Mouse (Mus musculus) CH12.LX (cell line): ENCODE data around the gene Psmd5. TPM values are rescaled to one million over a fixed set of nuclear protein-coding genes. Genes with fewer than 3 reads are reported as not detected.
A peak's percentile ranks its signal among the peaks of the same experiment; 100 is the strongest.

Experiments used
- DNase-seq: peaks from one replicate; pipeline ENCODE4 v3.0.0-alpha.2; 2013; ENCODE audit errors: extremely low read depth
- H3K27ac ChIP-seq: 2 replicates; pipeline ENCODE4 v1.5.1; 2012; ENCODE audit warnings: low read depth, mild to moderate bottlenecking, control low read depth, moderate library complexity; ENCODE audit not compliant: insufficient read depth
- H3K27me3 ChIP-seq: replicated peaks from 2 replicates; pipeline ENCODE3; 2012; ENCODE audit warnings: inconsistent platforms
- H3K36me3 ChIP-seq, 2 experiments: replicated peaks in 1 of 2; 2 replicates each; pipeline versions ENCODE3 to v1.6.1; 2012; ENCODE audit warnings: inconsistent platforms in 1 of 2, low read length in 1 of 2, mild to moderate bottlenecking in 1 of 2, mixed read lengths in 1 of 2, moderate library complexity in 1 of 2; ENCODE audit not compliant: control insufficient read depth in 1 of 2, insufficient read depth in 1 of 2
- H3K4me1 ChIP-seq, 2 experiments: 2 replicates each; pipeline ENCODE4 v1.6.1; 2012; ENCODE audit warnings: inconsistent platforms in 1 of 2, moderate library complexity in 1 of 2; ENCODE audit not compliant: insufficient read depth in 2 of 2, control insufficient read depth in 1 of 2
- H3K4me2 ChIP-seq: 2 replicates; pipeline ENCODE4 v1.6.1; 2012; ENCODE audit warnings: low read depth, mild to moderate bottlenecking, control low read depth; ENCODE audit not compliant: poor library complexity, insufficient read depth, severe bottlenecking
- H3K4me3 ChIP-seq, 3 experiments: fragments of 150-350 bp in 1 of 3; sonication (generic) in 1 of 3; replicated peaks in 1 of 3; 2 replicates each; pipeline versions ENCODE3 to v1.5.1; 2011 to 2012; ENCODE audit warnings: low read depth in 2 of 3, low read length in 2 of 3, mild to moderate bottlenecking in 2 of 3, moderate library complexity in 2 of 3, control low read depth in 1 of 3, improper control_type of control experiment in 1 of 3, inconsistent platforms in 1 of 3, mixed read lengths in 1 of 3; ENCODE audit not compliant: poor library complexity in 1 of 3
- H3K79me2 ChIP-seq: replicated peaks from 2 replicates; pipeline ENCODE4 v1.6.1; 2012; ENCODE audit warnings: mild to moderate bottlenecking, moderate library complexity; ENCODE audit not compliant: control insufficient read depth, poor library complexity, insufficient read depth, severe bottlenecking; ENCODE audit errors: extremely low read depth
- H3K9ac ChIP-seq: 2 replicates; pipeline ENCODE4 v1.6.1; 2012; ENCODE audit warnings: low read depth, mild to moderate bottlenecking, control low read depth, moderate library complexity; ENCODE audit not compliant: insufficient read depth
- H3K9me3 ChIP-seq: replicated peaks from 2 replicates; pipeline ENCODE3; 2012; ENCODE audit warnings: low read length, inconsistent platforms, mixed read lengths
- BHLHE40 ChIP-seq: IDR thresholded peaks from 2 replicates; pipeline ENCODE4 v1.6.1; 2011; ENCODE audit warnings: mild to moderate bottlenecking, low read depth, low read length, improper control_type of control experiment
- CHD1 ChIP-seq: IDR thresholded peaks from 2 replicates; pipeline ENCODE4 v1.6.1; 2012; ENCODE audit warnings: low read depth, low read length, improper control_type of control experiment, inconsistent platforms
- CHD2 ChIP-seq: IDR thresholded peaks from 2 replicates; pipeline ENCODE4 v1.6.1; 2011; ENCODE audit warnings: low read length, improper control_type of control experiment
- CTCF ChIP-seq, 2 experiments: IDR thresholded peaks in 1 of 2; conservative IDR thresholded peaks in 1 of 2; 2 replicates each; pipeline ENCODE4 v1.5.1; 2011 to 2012; ENCODE audit warnings: low read depth in 2 of 2, low read length in 2 of 2, improper control_type of control experiment in 1 of 2, inconsistent platforms in 1 of 2, mild to moderate bottlenecking in 1 of 2, moderate library complexity in 1 of 2
- ELF1 ChIP-seq: IDR thresholded peaks from 2 replicates; pipeline ENCODE4 v1.6.1; 2014; ENCODE audit warnings: low read depth, mild to moderate bottlenecking, inconsistent platforms, low read length, improper control_type of control experiment
- EP300 ChIP-seq: IDR thresholded peaks from 2 replicates; pipeline ENCODE4 v1.6.1; 2011; ENCODE audit warnings: low read length, improper control_type of control experiment
- GABPA ChIP-seq: IDR thresholded peaks from 2 replicates; pipeline ENCODE4 v1.6.1; 2012; ENCODE audit warnings: low read depth, low read length, improper control_type of control experiment, inconsistent platforms; ENCODE audit not compliant: insufficient replicate concordance
- IRF4 ChIP-seq: IDR thresholded peaks from 2 replicates; pipeline ENCODE4 v1.6.1; 2014; ENCODE audit warnings: low read depth, mild to moderate bottlenecking, inconsistent platforms, low read length, improper control_type of control experiment
- JUN ChIP-seq: IDR thresholded peaks from 2 replicates; pipeline ENCODE4 v1.6.1; 2011; ENCODE audit warnings: low read depth, mild to moderate bottlenecking, low read length, improper control_type of control experiment, moderate library complexity; ENCODE audit not compliant: insufficient read depth
- KAT2A ChIP-seq: IDR thresholded peaks from 2 replicates; pipeline ENCODE4 v1.6.1; 2012; ENCODE audit warnings: low read length, improper control_type of control experiment, inconsistent platforms; ENCODE audit not compliant: insufficient replicate concordance
- MAFK ChIP-seq: IDR thresholded peaks from 2 replicates; pipeline ENCODE4 v1.6.1; 2011; ENCODE audit warnings: low read length, improper control_type of control experiment; ENCODE audit not compliant: insufficient replicate concordance
- MAX ChIP-seq: IDR thresholded peaks from 2 replicates; pipeline ENCODE4 v1.6.1; 2011; ENCODE audit warnings: low read length, improper control_type of control experiment
- MAZ ChIP-seq: IDR thresholded peaks from 2 replicates; pipeline ENCODE4 v1.6.1; 2012; ENCODE audit warnings: low read depth, mild to moderate bottlenecking, inconsistent platforms, low read length, improper control_type of control experiment, moderate library complexity
- MEF2A ChIP-seq: IDR thresholded peaks from 2 replicates; pipeline ENCODE4 v1.6.1; 2014; ENCODE audit warnings: low read depth, mild to moderate bottlenecking, inconsistent platforms, low read length, improper control_type of control experiment, borderline replicate concordance
- MXI1 ChIP-seq: IDR thresholded peaks from 2 replicates; pipeline ENCODE4 v1.6.1; 2011; ENCODE audit warnings: mild to moderate bottlenecking, low read depth, low read length, improper control_type of control experiment
- MYC ChIP-seq: IDR thresholded peaks from 2 replicates; pipeline ENCODE4 v1.6.1; 2011; ENCODE audit warnings: low read depth, mild to moderate bottlenecking, improper control_type of control experiment, low read length
- NELFE ChIP-seq: IDR thresholded peaks from 2 replicates; pipeline ENCODE4 v1.6.1; 2011; ENCODE audit warnings: low read depth, low read length, improper control_type of control experiment
- NRF1 ChIP-seq: IDR thresholded peaks from 2 replicates; pipeline ENCODE4 v1.6.1; 2014; ENCODE audit warnings: low read depth, mild to moderate bottlenecking, inconsistent platforms, low read length, improper control_type of control experiment, moderate library complexity
- PAX5 ChIP-seq: IDR thresholded peaks from 2 replicates; pipeline ENCODE4 v1.6.1; 2012; ENCODE audit warnings: low read length, inconsistent platforms, mixed read lengths
- POLR2A ChIP-seq: IDR thresholded peaks from 2 replicates; pipeline ENCODE4 v1.6.1; 2011; ENCODE audit warnings: low read depth, mild to moderate bottlenecking, improper control_type of control experiment, low read length
- POLR2AphosphoS2 ChIP-seq: IDR thresholded peaks from 2 replicates; pipeline ENCODE4 v1.6.1; 2011; ENCODE audit warnings: low read depth, low read length, improper control_type of control experiment
- RAD21 ChIP-seq: IDR thresholded peaks from 2 replicates; pipeline ENCODE4 v1.6.1; 2011; ENCODE audit warnings: low read depth, mild to moderate bottlenecking, low read length, improper control_type of control experiment, moderate library complexity
- RCOR1 ChIP-seq: conservative IDR thresholded peaks from 2 replicates; pipeline ENCODE4 v1.6.1; 2012; ENCODE audit warnings: low read depth, mild to moderate bottlenecking, inconsistent platforms, low read length, improper control_type of control experiment
- SIN3A ChIP-seq: IDR thresholded peaks from 2 replicates; pipeline ENCODE4 v1.6.1; 2012; ENCODE audit warnings: low read length, improper control_type of control experiment, inconsistent platforms
- SMC3 ChIP-seq: IDR thresholded peaks from 2 replicates; pipeline ENCODE4 v1.6.1; 2011; ENCODE audit warnings: low read depth, low read length, improper control_type of control experiment
- TBP ChIP-seq: conservative IDR thresholded peaks from 2 replicates; pipeline ENCODE4 v1.6.1; 2011; ENCODE audit warnings: low read depth, low read length, improper control_type of control experiment
- TCF12 ChIP-seq: IDR thresholded peaks from 2 replicates; pipeline ENCODE4 v1.6.1; 2014; ENCODE audit warnings: low read depth, mild to moderate bottlenecking, inconsistent platforms, low read length, improper control_type of control experiment
- USF1 ChIP-seq: IDR thresholded peaks from 2 replicates; pipeline ENCODE4 v1.6.1; 2014; ENCODE audit warnings: low read depth, mild to moderate bottlenecking, inconsistent platforms, low read length, improper control_type of control experiment
- USF2 ChIP-seq: conservative IDR thresholded peaks from 2 replicates; pipeline ENCODE4 v1.6.1; 2011; ENCODE audit warnings: low read depth, low read length, improper control_type of control experiment
- ZC3H11A ChIP-seq: IDR thresholded peaks from 2 replicates; pipeline ENCODE4 v1.6.1; 2012; ENCODE audit warnings: low read depth, mild to moderate bottlenecking, inconsistent platforms, low read length, improper control_type of control experiment
- ZKSCAN1 ChIP-seq: IDR thresholded peaks from 2 replicates; pipeline ENCODE4 v1.6.1; 2012; ENCODE audit warnings: low read depth, inconsistent platforms, low read length, improper control_type of control experiment, borderline replicate concordance
- dilution Hi-C: fragments of 300-500 bp; cut with MboI; formaldehyde crosslinking; loops from 2 replicates; pipeline ENCODE4 v1.14.3; 2020; ENCODE audit warnings: low sequenced_read_pairs; ENCODE audit not compliant: extremely low pct_unique_long_range_greater_than_20kb, extremely low pct_ligation_motif_present
- in situ Hi-C: fragments of 300-500 bp; cut with MboI; formaldehyde crosslinking; loops from 3 replicates; pipeline ENCODE4 v1.14.3; 2019; ENCODE audit warnings: low sequenced_read_pairs, low pct_ligation_motif_present, low pct_unique_long_range_greater_than_20kb, mixed read lengths
- polyA plus RNA-seq: library from polyadenylated mRNA; unstranded; fragments of >175 nt; gene quantifications from 2 replicates; pipeline ENCODE4 v1.2.1, GENCODE M21; 2012; ENCODE audit warnings: low read depth; ENCODE audit not compliant: insufficient read length
- total RNA-seq, 2 experiments: library from RNA; depleted of rRNA; stranded (reverse); fragments of 300-350 nt in 1 of 2; fragments of >200 nt in 1 of 2; gene quantifications; 2 replicates each; pipeline ENCODE4 v1.2.3; 2012 to 2014

Gene Psmd5
- total and polyA plus RNA-seq, 3 experiments: 27.9 to 81.9 (median 81.2) TPM

GRCm38 (mm10) chr2:34914069-34914822 is 39.5 kb upstream of the Psmd5 start (continued):
- TF ChIP-seq ZKSCAN1 (no peak), USF2 (no peak), POLR2A (peak; percentile 77), MEF2A (no peak), GABPA (no peak), IRF4 (no peak), ZC3H11A (no peak), RCOR1 (no peak), TCF12 (peak; percentile 66), EP300 (no peak), PAX5 (no peak), SMC3 (no peak), MAZ (no peak), MAFK (no peak), TBP (0 out of 2 replicates have a peak, but pooled peaks have one; percentile 40)

GRCm38 (mm10) chr2:34913218-34914068 is 38.7 kb upstream of the Psmd5 start, which contains the start of gene Phf19:
Gene Phf19 (minus strand): TSS chr2:34914026.
- Histone ChIP-seq H3K36me3 (peaks cover 23 to 38% of the 10 kb centered on the region in 2 experiments), H3K27ac (peak within 1 kb of the TSS; percentile 12; the same call in 1 of the 2 replicates), H3K9me3 (no peaks in the 10 kb centered on the region), H3K27me3 (no peaks in the 10 kb centered on the region), H3K4me3 (peak within 1 kb of the TSS; percentile 67 to 82 (median 80)), H3K4me1 (peaks cover 11 to 35% of the 10 kb centered on the region in 2 experiments), H3K79me2 (no peaks in the 10 kb centered on the region), H3K9ac (peak within 1 kb of the TSS; percentile 79), H3K4me2 (peak within 1 kb of the TSS; percentile 26)
- DNase-seq: peak; percentile 71
- in situ Hi-C loops (loop anchor here (10.0 kb wide), 1 partner anchor 51 kb away; the partner anchor contains the start of gene Traf1), dilution Hi-C loops (no loop called here)
- 0 out of 2 replicates have a peak, but pooled peaks have one; percentile 24 for TF ChIP-seq MAFK
- no peak for TF ChIP-seq GABPA
- peak; percentile 75; the same call in 1 of the 2 replicates for TF ChIP-seq SIN3A
- no peak for TF ChIP-seq ZC3H11A
- peak; percentile 55; the same call in 1 of the 2 replicates for TF ChIP-seq CHD2
- TF ChIP-seq BHLHE40: peak; percentile 40; the same call in 1 of the 2 replicates
- no peak for TF ChIP-seq USF1
- peak; percentile 43; the same call in 1 of the 2 replicates for TF ChIP-seq IRF4
- 0 out of 2 replicates have a peak, but pooled peaks have one; percentile 22 for TF ChIP-seq RCOR1
- peak; percentile 66 for TF ChIP-seq POLR2A
- no peak for TF ChIP-seq KAT2A
- peak; percentile 89 for TF ChIP-seq CHD1
- TF ChIP-seq ELF1: peak; percentile 59; the same call in 1 of the 2 replicates
- TF ChIP-seq MAX: peak; percentile 55
- no peak for TF ChIP-seq MYC
- peak in 1 of 2 experiments; percentile 40; a peak in 2 of 4 replicates for TF ChIP-seq CTCF (conservative IDR thresholded peaks at IDR 0.05 in 1 of 2, IDR thresholded peaks at IDR 0.05 in 1 of 2; ENCODE audit: low read depth in 2 of 2, low read length in 2 of 2)
- TF ChIP-seq MEF2A: no peak; the same call in 1 of the 2 replicates
- peak; percentile 18 for TF ChIP-seq RAD21
- TF ChIP-seq PAX5: no peak
- peak; percentile 49; the same call in 1 of the 2 replicates for TF ChIP-seq NRF1
- peak; percentile 64 for TF ChIP-seq NELFE
- no peak for TF ChIP-seq JUN
- peak; percentile 91 for TF ChIP-seq MAZ
- no peak for TF ChIP-seq POLR2AphosphoS2
- peak; percentile 27 for TF ChIP-seq TCF12
- TF ChIP-seq MXI1: no peak
- no peak for TF ChIP-seq TBP
- peak; percentile 27; the same call in 1 of the 2 replicates for TF ChIP-seq EP300
